Mouse (Mus musculus): ENCODE results near the gene Meis1.

The Meis1 gene

GRCm38 (mm10) chr11:19014113-19014440 lies 4.7 kb downstream of the Meis1 start:
- no peak for DNase-seq

- DNase-seq: peak in 1 of 2 experiments; percentile 20
These were observed 5.4 kb downstream of the Meis1 start for GRCm38 (mm10) chr11:19013141-19014112.

- no peak for DNase-seq
These were observed 6.2 kb downstream of the Meis1 start for GRCm38 (mm10) chr11:19012463-19013115.

- DNase-seq: no peak
These were observed 6.8 kb downstream of the Meis1 start for GRCm38 (mm10) chr11:19012001-19012400.

GRCm38 (mm10) chr11:19011108-19011805 lies 7.5 kb downstream of the Meis1 start:
- DNase-seq: no peak

- no peak for DNase-seq
These were observed 8.4 kb downstream of the Meis1 start for GRCm38 (mm10) chr11:19010396-19010811.

GRCm38 (mm10) chr11:19009536-19010395 lies 9.0 kb downstream of the Meis1 start:
- DNase-seq: no peak

GRCm38 (mm10) chr11:19008610-19009384 lies 10.0 kb downstream of the Meis1 start:
- no peak for DNase-seq

GRCm38 (mm10) chr11:19007541-19008424 lies 11.0 kb downstream of the Meis1 start:
- no peak for DNase-seq

GRCm38 (mm10) chr11:19007068-19007467 lies 11.7 kb downstream of the Meis1 start:
- no peak for DNase-seq

GRCm38 (mm10) chr11:19005913-19006693 lies 12.7 kb downstream of the Meis1 start:
- no peak for DNase-seq

- no peak for DNase-seq
These were observed 13.5 kb downstream of the Meis1 start for GRCm38 (mm10) chr11:19005007-19005912.

GRCm38 (mm10) chr11:19003066-19003465 lies 15.7 kb downstream of the Meis1 start:
- no peak for DNase-seq

- DNase-seq: no peak
These were observed 22.0 kb downstream of the Meis1 start for GRCm38 (mm10) chr11:18996767-18997166.

GRCm38 (mm10) chr11:18996289-18996688 lies 22.5 kb downstream of the Meis1 start:
- DNase-seq: no peak

- DNase-seq: no peak
These were observed 26.0 kb downstream of the Meis1 start for GRCm38 (mm10) chr11:18992796-18993195.

- no peak for DNase-seq
These were observed 28.5 kb downstream of the Meis1 start for GRCm38 (mm10) chr11:18990244-18990677.

GRCm38 (mm10) chr11:18989669-18990243 lies 29.0 kb downstream of the Meis1 start:
- no peak for DNase-seq
